Mouse (Mus musculus): ENCODE data around the gene Gm43951. TPM values are rescaled to one million over a fixed set of nuclear protein-coding genes. Genes with fewer than 3 reads are reported as not detected.

Gm43951 gene
- total and polyA plus RNA-seq, 2 experiments from 2014 or later: 1.2 to 1.8 TPM

DNA sequence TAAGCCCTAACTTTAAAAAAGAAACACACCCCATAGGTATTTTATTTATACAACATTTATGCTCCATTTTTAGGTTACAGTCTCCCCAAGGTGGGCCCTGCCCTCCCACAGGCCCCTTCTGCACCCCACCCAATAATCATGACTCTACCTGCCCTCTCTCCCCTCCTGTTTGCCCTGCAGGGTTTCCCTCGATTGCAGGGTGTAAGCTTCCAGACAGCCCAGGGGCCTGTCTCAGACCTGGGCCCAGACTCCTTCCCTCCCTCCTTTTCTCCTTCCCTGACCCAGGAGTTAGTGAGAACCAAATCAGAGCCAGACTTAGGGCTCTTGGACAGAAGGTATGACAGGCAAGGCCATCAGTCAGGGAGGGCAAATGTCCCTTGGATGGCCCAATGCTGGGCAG is 26.4 kb upstream of the Gm43951 start:
- Histone ChIP-seq H3K9me3 (ENCODE audit: low read length) (no peaks in the 10 kb centered on the region), H3K4me3 (ENCODE audit: low read length) (no peak overlapping the region), H3K9ac (replicated peaks; ENCODE audit: low read length) (no peak overlapping the region), H3K27ac (no peak overlapping the region), H3K27me3 (ENCODE audit: insufficient read depth, low read length) (no peaks in the 10 kb centered on the region), H3K4me1 (ENCODE audit: insufficient read depth, low read length) (no peaks in the 10 kb centered on the region), H3K4me2 (ENCODE audit: low read depth, low read length) (no peak overlapping the region), H3K36me3 (ENCODE audit: insufficient read depth, low read length) (no peaks in the 10 kb centered on the region)
- 35% methylated on average over 1 of the region's 1 CpGs for WGBS
- TF ChIP-seq CTCF (IDR thresholded peaks at IDR 0.05; ENCODE audit: low read depth): no peak
- ATAC-seq (no peak), DNase-seq (ENCODE audit: low spot score) (no peak)

DNA sequence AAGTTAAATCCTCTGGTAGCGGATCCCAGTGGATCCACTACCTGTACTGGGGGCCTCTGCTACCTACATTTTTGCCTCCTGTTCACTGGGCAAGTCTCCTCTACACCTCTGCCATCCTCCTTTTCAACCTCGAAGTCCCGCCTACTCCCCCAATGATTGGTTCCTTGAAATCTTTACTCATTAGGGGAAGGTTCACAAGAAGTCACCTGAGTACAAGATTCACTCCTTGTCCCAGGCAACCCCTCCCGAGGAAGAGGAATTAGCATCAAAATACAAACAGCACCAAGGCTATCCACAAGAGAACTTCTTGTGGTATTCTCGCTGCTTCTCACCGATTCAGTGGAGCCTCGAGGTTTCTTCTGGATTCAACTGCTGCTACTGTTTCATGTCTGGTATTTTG is 25.4 kb upstream of the Gm43951 start:
- H3K4me2 ChIP-seq (ENCODE audit: low read depth, low read length): no peak overlapping the region
- no peak for TF ChIP-seq CTCF (IDR thresholded peaks at IDR 0.05; ENCODE audit: low read depth)
- no peak for ATAC-seq
- H3K9me3 ChIP-seq (ENCODE audit: low read length): no peaks in the 10 kb centered on the region
- H3K27ac ChIP-seq: no peak overlapping the region
- 87% methylated on average over 7 of the region's 7 CpGs for WGBS
- DNase-seq (ENCODE audit: low spot score): no peak
- H3K9ac ChIP-seq (replicated peaks; ENCODE audit: low read length): no peak overlapping the region
- no peaks in the 10 kb centered on the region for H3K4me1 ChIP-seq (ENCODE audit: insufficient read depth, low read length)
- H3K4me3 ChIP-seq (ENCODE audit: low read length): no peak overlapping the region
- H3K36me3 ChIP-seq (ENCODE audit: insufficient read depth, low read length): no peaks in the 10 kb centered on the region
- no peaks in the 10 kb centered on the region for H3K27me3 ChIP-seq (ENCODE audit: insufficient read depth, low read length)

DNA sequence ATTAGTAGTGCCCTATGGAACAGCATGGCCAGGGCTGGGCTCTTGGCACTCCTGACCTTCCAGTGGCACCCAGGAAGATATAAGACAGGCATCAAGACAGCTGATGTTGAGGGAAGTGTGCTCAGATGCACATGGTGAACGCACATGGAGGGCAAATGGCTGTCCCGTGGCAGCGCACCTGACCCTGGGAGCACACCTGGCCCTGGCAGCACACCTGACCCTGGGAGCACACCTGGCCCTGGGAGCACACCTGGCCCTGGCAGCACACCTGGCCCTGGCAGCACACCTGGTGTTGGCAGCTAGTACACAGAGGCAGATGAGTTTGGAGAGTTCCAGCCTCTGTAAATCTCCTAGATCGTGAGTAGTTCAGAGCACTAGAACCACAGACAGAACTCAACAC is 21.9 kb upstream of the Gm43951 start:
- Histone ChIP-seq H3K27me3 (ENCODE audit: insufficient read depth, low read length) (no peaks in the 10 kb centered on the region), H3K4me1 (ENCODE audit: insufficient read depth, low read length) (peaks cover 13% of the 10 kb centered on the region), H3K9ac (replicated peaks; ENCODE audit: low read length) (no peak overlapping the region), H3K4me3 (ENCODE audit: low read length) (no peak overlapping the region), H3K9me3 (ENCODE audit: low read length) (no peaks in the 10 kb centered on the region), H3K27ac (no peak overlapping the region), H3K4me2 (ENCODE audit: low read depth, low read length) (no peak overlapping the region), H3K36me3 (ENCODE audit: insufficient read depth, low read length) (no peaks in the 10 kb centered on the region)
- no peak for DNase-seq (ENCODE audit: low spot score)
- WGBS: 97% methylated on average over 4 of the region's 4 CpGs
- no peak for ATAC-seq
- TF ChIP-seq CTCF (IDR thresholded peaks at IDR 0.05; ENCODE audit: low read depth): no peak

- no peaks in the 10 kb centered on the region for H3K36me3 ChIP-seq (ENCODE audit: insufficient read depth, low read length)
- DNase-seq (ENCODE audit: low spot score) (no peak), ATAC-seq (no peak)
- peaks cover 13% of the 10 kb centered on the region for H3K4me1 ChIP-seq (ENCODE audit: insufficient read depth, low read length)
- H3K9ac ChIP-seq (replicated peaks; ENCODE audit: low read length): no peak overlapping the region
- 91% methylated on average over 6 of the region's 6 CpGs for WGBS
- no peaks in the 10 kb centered on the region for H3K27me3 ChIP-seq (ENCODE audit: insufficient read depth, low read length)
- H3K4me2 ChIP-seq (ENCODE audit: low read depth, low read length): no peak overlapping the region
- peak overlapping the region; percentile 70; the same call in 1 of the 2 replicates for H3K27ac ChIP-seq
- H3K4me3 ChIP-seq (ENCODE audit: low read length): no peak overlapping the region
- no peaks in the 10 kb centered on the region for H3K9me3 ChIP-seq (ENCODE audit: low read length)
- no peak for TF ChIP-seq CTCF (IDR thresholded peaks at IDR 0.05; ENCODE audit: low read depth)
Observed at GRCm38 (mm10) chr11:72226901-72227300, 20.3 kb upstream of the Gm43951 start.

DNA sequence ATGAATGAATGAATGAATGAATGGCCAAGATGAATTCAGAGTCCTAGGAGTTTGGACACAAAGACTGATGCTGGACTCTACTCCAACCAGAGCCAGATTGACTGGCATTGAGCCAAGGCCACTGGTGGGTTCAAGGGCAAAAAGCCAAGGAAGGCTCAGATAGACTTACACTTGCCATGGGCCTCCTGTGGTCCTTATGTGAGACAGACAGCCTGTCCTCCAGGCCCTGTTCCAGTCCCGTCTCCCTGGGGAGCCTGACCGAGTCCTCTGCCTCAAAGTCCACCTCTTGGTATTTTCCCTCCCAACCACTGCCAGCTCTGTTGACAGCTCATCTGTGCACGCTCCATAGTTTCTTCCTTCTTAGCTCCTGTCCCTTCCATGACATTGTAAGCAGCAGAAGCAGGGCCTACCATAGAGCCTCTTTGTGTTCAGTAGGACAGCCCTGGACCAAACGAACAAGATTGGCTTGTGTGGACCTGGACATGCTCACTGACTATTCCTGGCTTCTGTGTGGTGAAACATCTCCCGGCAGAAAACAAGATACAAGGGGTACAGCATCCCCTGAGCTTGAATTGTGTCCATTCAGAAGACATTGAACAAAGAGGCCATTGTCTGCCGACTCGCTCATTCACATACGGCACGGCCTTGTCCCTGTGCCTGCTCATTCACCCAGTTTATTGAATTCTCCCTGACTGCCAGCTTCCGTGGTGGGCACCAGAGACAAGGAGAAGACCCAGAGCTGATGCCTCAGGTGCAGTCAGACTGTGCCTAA is 19.6 kb upstream of the Gm43951 start:
- H3K9ac ChIP-seq (replicated peaks; ENCODE audit: low read length): no peak overlapping the region
- no peaks in the 10 kb centered on the region for H3K36me3 ChIP-seq (ENCODE audit: insufficient read depth, low read length)
- H3K27ac ChIP-seq: peak overlapping the region; percentile 70
- TF ChIP-seq CTCF (IDR thresholded peaks at IDR 0.05; ENCODE audit: low read depth): no peak
- H3K4me2 ChIP-seq (ENCODE audit: low read depth, low read length): no peak overlapping the region
- peak; percentile 79 for ATAC-seq
- H3K4me3 ChIP-seq (ENCODE audit: low read length): no peak overlapping the region
- no peaks in the 10 kb centered on the region for H3K9me3 ChIP-seq (ENCODE audit: low read length)
- WGBS: 23% methylated on average over 10 of the region's 10 CpGs
- DNase-seq (ENCODE audit: low spot score): peak; percentile 88
- H3K27me3 ChIP-seq (ENCODE audit: insufficient read depth, low read length): no peaks in the 10 kb centered on the region
- H3K4me1 ChIP-seq (ENCODE audit: insufficient read depth, low read length): peaks cover 13% of the 10 kb centered on the region

GRCm38 (mm10) chr11:72224865-72225264 is 18.2 kb upstream of the Gm43951 start:
- H3K4me1 ChIP-seq (ENCODE audit: insufficient read depth, low read length): peaks cover 13% of the 10 kb centered on the region
- WGBS: 11% methylated on average over 5 of the region's 5 CpGs
- peak; percentile 91 for DNase-seq (ENCODE audit: low spot score)
- H3K4me3 ChIP-seq (ENCODE audit: low read length): no peak overlapping the region
- no peaks in the 10 kb centered on the region for H3K27me3 ChIP-seq (ENCODE audit: insufficient read depth, low read length)
- H3K9me3 ChIP-seq (ENCODE audit: low read length): no peaks in the 10 kb centered on the region
- H3K27ac ChIP-seq: no peak overlapping the region
- ATAC-seq: 0 out of 2 replicates have a peak, but pooled peaks have one; percentile 59
- no peaks in the 10 kb centered on the region for H3K36me3 ChIP-seq (ENCODE audit: insufficient read depth, low read length)
- TF ChIP-seq CTCF (IDR thresholded peaks at IDR 0.05; ENCODE audit: low read depth): peak; percentile 95
- H3K4me2 ChIP-seq (ENCODE audit: low read depth, low read length): no peak overlapping the region
- no peak overlapping the region for H3K9ac ChIP-seq (replicated peaks; ENCODE audit: low read length)

DNA sequence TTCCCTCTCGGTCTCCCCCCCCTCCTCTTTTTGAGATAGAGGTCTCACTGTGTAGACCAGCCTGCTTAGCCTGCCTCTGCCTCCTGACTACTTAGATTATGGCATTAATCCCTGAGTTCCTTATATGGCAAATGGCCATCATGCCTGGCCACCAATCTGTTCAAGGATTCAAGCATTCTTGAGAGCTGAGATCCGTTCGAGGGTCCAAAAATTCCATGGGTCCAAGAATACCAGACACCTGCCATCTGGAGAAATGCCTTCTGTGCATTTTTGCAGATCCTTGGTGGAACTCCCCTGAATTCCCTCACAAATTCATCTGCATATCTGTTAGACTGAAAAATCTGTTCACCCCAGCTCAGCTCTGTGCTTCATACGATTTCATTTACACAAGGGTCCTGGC is 16.8 kb upstream of the Gm43951 start:
- WGBS: 69% methylated on average over 4 of the region's 4 CpGs
- DNase-seq (ENCODE audit: low spot score): no peak
- no peak overlapping the region for H3K4me3 ChIP-seq (ENCODE audit: low read length)
- TF ChIP-seq CTCF (IDR thresholded peaks at IDR 0.05; ENCODE audit: low read depth): no peak
- H3K9ac ChIP-seq (replicated peaks; ENCODE audit: low read length): no peak overlapping the region
- H3K36me3 ChIP-seq (ENCODE audit: insufficient read depth, low read length): no peaks in the 10 kb centered on the region
- no peak overlapping the region for H3K4me2 ChIP-seq (ENCODE audit: low read depth, low read length)
- H3K27me3 ChIP-seq (ENCODE audit: insufficient read depth, low read length): no peaks in the 10 kb centered on the region
- H3K27ac ChIP-seq: no peak overlapping the region
- H3K9me3 ChIP-seq (ENCODE audit: low read length): no peaks in the 10 kb centered on the region
- no peak for ATAC-seq
- H3K4me1 ChIP-seq (ENCODE audit: insufficient read depth, low read length): peaks cover 13% of the 10 kb centered on the region

Measured in hindbrain, postnatal 0 days (tissue).